Mouse (Mus musculus) adrenal gland (tissue): ENCODE data around the gene Satb2.

Source experiments
- intact Hi-C: fragments of 180-260 bp; cut with DNase I; formaldehyde crosslinking; loops from one replicate; pipeline ENCODE4 v1.15.1; 2025
- long read RNA-seq, 2 experiments: library from polyadenylated mRNA; unstranded; transcript quantifications; one replicate each; pipeline ENCODE4 v2.0.0; 2020; ENCODE audit warnings: borderline replicate concordance in 1 of 2; ENCODE audit not compliant: insufficient replicate concordance in 1 of 2

Gene Satb2
- long read RNA-seq, experiment 1: 0 reads
- long read RNA-seq, experiment 2, partial matches to known transcripts: 0 of 2 reads
- long read RNA-seq, experiment 2, other reads (novel, unspliced or antisense): 2 of 2 reads

DNA sequence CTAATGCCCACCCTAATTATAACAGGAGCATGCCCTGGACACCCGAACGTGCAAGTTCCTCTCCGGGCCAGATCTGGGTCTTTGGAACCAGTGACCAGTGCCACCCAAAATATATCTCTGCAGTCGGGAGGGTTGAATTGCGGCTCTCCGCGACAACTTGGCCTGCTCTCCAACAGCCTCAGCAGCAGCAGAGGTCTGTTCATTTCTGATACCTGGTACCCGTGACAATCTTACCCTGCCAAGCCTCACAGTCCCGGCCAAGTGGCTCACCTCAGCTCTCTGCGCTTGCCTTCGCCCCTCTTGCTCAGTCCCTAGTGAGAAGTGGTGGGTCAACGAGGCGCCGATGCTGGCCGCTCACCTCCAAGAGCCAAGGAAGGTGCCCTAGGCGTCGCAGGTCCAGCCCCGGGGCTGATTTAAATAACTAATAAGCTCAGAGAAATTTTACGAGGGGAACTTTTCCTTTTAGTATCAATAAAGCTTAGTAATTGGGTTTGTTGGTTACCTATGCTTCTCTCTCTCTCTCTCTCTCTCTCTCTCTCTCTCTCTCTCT, at the start of gene Satb2:
Gene Satb2, minus strand, starts transcription at position 500 of the 550 bp plus-strand sequence.
- intact Hi-C loops: no loop called here

DNA sequence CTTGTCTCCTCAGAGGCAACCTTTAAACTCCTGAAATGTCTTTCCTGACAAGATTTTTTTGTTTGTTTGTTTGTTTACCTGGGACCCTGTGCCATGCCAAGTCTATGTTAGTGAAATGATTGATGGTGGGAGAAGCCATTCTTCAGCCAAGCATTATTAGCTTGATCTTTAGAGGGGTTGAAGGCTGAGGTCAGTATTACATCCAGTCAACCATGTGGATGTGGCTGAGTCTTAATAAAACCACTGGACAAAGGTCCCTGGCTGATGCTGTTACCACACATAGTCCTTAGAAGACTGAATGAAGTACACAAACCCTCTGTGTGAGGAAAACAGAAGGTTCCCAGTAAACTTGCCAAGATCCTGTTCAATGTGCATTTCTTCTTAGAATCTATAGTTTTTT, 40.5 kb upstream of the Satb2 start:
- intact Hi-C loops: no loop called here

DNA sequence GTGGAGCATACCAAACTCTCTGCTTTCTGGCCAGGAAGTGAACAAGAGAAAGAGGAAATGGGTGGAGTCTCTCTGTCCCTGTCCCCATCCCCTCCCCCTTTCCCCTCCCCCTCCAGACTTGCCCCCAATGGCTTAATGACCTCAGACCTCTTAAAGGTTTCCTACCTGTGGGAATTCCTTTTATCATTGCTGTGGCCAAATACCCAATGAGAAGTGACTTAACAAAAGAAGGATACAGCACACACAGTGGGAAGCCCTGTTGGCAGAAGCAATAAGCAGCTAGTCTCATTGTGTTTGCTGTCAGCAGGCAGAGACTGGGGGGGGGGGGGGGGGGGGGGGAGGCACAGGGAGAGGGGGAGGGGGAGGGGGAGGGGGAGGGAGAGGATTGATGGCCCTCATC, 35.4 kb upstream of the Satb2 start:
- intact Hi-C loops: no loop called here

DNA sequence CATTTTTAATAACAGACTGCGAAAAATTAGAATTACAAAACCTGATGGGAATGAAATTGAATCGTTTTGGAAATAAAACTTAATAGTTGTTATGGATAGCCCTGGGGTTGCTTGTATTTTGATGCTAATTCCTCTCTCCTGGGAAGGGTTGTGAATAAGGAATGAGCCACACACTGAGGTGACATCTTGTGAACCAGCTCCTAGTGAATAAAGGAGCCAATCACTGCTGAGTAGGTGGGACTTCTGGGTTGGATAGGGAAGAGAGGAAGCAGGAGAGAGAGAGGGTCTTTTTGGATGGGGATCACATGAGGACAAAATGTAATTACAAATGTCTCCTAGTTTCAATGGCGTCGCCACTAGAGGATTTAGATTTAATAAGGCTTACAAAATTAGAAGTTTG, 30.7 kb upstream of the Satb2 start:
- intact Hi-C loops: no loop called here

DNA sequence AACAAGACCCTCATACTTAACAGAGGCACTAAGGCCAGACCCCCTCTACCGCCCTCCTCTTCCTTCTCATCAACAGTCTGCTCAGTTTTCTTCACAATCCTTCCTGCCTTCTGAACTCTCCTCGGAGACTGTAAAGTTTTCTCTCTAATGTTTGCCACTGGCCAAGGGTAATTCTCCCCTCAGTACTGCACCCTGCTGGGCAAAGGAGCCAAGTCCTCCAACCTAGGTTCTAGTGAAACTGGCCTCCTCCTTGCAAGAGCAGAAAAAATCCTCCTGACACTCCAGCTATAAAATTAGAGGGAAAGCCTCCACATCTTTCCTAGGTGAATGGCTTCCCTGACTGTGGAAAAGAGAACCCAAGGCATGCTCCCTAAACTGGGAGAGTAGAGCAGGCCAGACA, 16.6 kb upstream of the Satb2 start:
- intact Hi-C loops: loop anchor here (10.0 kb wide), 1 partner anchor 1030 kb away; no protein-coding TSS in a partner anchor

DNA sequence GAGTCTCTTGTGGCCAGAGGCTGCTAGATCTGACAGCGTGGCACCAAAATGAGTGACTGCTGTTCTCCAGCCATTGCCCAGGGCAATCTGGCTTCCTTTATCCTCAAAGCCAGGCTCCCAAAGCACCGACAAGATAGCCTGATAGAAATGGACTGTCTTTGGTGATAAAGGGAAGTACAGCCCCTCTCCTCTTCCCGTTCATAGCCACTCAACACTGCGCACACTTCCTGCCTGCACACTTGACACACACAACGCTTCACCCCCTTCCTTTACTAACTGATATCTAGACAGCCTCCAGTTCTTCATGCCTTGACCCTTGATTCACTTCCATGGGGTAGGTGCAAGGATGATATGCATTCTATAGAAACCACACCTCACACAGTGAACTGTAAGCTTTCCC, 13.9 kb upstream of the Satb2 start:
- intact Hi-C loops: loop anchor here (5.0 to 10.0 kb wide), 2 partner anchors 1028 to 1105 kb away; no protein-coding TSS in a partner anchor

DNA sequence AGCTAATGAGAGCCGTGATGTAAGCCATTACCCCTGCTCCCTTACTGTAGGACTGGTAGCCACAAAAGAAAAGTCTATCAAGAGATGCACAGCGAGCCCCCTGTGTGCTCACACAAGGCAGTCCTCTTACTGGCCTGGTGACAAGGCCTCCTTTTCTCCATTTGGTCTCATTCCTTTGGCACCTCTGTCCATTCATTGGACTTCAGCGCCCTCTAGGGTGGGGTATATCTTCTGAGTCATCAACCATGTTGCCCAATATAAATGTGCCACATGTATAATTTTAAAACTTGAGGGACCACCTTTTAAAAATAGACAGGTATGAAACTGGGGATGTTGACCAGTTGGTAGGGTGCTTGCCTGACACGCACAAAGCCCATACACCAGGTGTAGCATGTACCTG, 13.2 kb upstream of the Satb2 start:
- intact Hi-C loops: loop anchor here (5.0 to 10.0 kb wide), 2 partner anchors 1027 to 1104 kb away; no protein-coding TSS in a partner anchor

DNA sequence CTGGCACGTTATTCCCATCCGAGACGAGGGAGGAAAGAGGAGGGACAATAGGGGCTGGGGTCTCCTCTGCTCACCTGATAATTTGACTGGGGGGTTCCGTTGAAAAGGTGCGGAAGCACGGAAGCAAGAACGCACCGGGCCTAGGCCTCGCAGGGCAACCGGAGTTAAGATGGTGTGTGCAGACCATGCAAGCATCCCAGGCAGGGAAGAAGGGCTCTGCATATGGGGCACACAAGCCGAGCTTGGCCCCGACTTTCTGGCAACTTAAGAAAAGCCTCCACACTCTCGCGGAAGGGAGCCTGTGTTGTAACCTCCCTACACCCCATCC, 6.0 kb upstream of the Satb2 start:
- intact Hi-C loops: no loop called here

DNA sequence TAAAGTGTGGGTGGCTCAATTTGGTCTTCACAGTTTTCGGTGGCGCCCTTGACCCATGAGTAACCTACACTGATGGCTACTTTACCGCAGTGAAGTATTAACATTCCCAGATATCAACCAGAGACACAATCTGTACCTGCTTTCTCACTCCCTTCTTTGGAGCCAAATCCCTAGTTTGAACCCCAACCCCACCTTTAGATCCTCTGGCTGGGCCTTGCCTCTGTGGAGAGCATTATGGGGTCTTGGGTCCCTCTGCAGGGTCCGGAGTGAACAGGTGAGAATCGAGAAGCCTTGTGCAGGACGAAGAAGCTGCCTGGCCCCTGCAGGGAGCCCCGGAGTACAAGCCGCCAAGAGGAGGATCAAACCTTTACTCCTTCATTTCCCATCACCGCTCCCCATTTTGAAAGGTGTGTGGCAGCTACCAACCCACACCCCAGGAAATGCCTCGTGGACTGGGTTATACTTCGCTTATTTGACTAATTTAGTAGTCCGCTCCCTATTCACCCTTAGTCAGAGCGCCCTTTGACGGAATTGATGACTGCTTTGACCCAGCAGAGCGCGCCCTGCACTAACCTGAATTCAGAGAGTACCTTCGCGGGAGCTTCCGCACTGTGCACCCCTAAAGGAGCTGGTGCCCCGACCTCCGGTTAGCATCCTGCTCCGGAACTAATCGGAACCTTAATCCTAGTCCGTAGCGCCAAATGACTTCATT, 5.5 kb upstream of the Satb2 start:
- intact Hi-C loops: no loop called here

DNA sequence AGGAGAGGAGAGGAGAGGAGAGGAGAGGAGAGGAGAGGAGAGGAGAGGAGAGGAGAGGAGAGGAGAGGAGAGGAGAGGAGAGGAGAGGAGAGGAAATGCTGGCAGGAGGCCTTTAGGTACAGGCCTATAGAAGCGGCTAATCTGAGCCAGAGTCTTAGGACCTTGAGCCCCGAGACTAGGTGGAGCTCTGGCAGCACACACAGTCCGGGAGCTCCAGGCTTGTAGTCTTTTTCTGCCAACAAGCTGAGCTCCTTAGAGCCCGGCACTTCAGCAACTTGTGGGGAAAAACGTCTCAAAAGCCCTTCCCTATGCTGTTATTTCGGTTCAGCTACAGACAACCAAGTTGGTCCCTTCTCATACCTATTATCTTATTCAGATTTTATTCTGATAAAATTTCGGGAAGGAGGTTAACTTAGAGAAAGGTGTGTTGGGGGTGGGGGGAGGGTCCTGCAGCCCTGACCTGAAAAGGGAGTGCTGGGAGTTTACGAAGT, 4.7 kb upstream of the Satb2 start:
- intact Hi-C loops: no loop called here

DNA sequence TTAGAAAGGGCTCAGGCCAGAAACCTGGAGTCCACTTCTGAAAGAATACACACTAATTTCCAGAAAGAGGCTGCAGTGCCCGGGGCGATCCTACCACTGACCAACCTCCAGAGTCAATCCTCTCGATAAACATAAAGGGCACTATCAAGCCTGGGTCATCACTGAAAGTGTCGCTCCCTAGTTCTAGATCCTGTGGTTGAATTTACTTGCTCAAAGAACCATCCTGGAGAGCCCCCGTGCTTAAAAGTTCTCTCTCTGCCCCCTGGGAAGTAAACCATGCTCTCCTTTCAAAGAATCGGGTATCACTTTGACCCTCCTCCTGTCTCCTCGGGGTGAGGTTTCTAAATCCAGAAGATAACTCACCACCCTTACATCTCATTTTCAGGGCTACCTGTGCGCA, 4.2 kb upstream of the Satb2 start:
- intact Hi-C loops: no loop called here

DNA sequence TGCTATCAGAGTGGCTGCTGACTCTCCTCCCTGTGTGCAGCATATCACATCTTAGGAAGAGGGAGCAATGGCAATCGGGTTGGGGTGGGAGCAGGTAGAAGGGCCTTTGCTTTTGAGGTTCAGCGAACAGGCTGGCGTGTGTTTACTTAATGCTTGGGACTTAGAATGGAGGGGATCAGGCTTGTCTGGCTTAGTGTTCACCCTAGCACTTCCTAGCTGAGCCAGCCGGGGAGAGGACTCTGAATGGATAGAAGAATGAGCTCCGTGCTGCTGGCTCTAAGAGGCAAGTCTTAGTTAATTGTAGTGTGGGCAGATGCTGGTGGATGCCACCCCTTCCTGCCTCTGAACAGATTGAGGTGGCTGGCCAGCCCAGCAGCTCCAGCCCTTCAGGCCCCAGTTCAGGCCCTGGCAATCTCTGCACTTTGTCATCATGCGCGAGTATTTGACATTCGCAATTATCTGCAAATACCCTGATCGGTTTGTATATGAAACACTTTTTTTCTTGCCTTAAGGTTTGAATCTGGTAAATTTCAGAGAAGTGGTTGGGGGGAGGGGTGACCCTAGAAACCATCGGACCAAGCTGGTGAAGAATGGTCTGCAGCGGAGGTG, 3.6 kb upstream of the Satb2 start:
- intact Hi-C loops: no loop called here

DNA sequence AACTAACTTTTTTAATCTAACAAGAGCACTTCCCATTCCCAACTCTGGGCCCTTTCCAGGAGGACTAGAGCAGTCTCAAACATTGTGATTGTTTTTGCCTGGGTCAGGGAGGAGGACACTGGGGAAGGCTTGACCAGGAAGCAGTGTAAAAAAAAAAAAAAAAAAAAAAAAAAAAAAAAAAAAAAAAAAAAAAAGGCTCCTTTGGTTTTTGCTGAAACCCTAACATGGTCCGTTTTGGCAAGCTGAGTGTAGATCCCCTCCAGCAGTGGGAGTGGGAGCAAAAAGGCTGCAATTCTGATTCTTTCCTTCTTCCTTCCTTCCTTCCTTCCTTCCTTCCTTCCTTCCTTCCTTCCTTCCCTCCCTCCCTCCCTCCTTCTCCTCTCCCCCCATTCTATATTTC, 3.1 kb upstream of the Satb2 start:
- intact Hi-C loops: no loop called here

DNA sequence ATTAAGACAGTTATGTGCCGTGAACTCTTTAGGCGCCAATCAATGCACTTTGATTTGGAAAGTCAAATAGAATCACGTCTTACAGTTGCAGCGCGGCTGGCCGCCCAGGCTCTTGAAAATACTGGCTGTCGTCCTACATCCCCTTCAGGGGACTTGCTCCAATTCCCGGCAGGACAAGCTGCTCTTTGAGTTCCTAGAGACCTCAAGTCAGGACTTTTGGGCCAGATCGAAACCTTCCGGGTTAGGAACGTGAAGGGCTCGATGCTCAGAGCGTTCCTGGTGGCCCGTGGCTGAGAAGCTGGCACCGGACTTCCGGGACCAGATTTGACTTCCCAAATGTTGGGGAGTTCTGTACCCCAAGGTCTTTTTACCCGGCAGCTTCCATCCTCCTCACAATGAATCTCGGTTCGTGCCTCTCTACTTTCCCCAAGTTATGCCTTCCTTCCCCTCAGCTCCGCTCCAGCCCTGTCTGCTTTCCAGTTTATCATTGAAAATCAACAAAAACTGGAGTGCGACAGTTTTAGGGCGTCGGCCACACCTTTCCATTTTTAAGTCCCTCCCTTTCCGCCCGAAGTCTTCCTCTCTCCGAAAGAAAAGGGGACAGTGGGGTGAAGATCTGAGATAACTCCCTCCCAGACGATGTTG, 2.3 kb upstream of the Satb2 start:
- intact Hi-C loops: no loop called here

DNA sequence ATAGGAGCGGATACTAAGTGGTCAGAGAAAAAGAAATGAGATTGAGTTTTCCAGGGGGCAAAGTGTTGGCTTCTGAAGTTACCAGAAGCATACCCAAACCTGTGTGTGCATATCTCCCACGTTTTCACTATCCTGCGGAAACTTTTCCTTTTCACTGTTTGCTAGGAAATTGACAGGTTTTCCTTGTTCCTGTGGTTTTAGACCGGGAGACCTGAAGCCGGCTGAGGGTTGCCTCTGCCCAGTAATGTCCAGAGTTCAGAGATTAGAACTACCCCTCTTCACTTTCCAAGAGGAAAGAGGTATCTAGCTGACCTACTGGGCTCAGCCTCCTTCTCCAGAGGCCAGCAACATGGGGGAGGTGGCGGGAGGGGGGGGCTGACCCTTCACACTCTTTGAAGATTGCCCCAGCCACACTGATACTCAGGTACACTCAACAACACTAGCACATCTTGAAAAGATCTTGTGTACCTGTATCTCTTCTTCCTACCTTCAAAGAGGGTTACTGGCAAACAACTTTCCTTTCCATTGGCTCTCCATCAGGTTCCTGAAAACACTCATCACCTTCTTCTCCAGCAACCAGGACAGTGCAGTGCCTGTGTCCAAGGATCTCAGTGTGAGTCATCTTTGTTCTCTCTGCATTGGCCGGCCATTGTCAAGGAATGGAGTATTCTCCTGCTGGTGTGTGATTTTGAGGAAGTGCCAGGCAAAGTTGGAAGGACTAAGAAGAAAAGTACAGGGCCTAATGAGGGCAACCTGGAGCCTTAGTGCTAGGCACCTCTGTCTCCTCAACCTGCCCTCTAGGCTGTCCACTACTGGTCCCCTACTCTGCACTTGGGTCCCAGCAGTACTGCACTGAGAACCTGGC, 1.3 kb upstream of the Satb2 start:
- intact Hi-C loops: no loop called here

DNA sequence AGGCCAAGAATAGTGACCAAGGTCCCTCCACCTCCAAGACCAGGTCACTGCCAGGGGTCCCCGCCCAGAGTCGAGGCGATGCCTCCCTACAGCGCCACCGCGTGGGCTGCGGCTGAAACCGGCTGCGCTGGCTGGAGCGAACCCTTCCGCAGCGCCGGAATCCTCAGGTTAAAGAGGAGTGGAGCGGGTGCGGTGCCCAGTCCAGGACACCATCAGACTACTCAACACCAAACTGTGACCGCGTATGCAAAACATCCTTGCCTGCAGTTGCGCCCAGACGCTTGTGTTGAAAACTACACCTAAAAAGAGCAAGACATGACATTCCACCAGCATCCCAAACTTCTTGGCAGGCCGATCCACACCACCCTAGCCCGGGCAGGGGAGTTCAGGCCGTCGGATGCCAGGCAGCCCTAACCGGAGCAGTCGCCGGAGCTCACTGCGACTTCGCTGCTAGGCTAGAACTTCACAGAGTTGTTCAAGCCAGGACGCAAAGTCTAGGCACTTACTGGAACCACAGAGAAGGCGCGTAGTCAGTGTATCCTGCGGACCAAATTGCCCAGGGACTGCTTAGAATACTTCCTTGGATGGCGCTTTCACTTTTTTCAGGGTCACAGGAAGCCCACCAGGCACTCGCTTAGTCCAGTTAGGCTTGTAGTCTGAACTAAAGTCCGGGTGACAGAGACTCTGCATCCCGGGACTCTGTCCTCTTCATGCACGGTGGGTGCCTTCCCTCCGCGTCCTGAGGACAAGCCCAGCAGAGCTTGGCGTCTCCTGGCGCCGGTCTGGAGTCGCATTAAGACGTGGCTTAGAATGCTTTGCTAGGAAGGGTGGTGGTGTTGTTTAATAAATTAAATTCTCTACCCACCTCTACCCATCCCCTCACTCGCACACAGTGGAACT, 999 bp downstream of the Satb2 start:
- intact Hi-C loops: no loop called here

DNA sequence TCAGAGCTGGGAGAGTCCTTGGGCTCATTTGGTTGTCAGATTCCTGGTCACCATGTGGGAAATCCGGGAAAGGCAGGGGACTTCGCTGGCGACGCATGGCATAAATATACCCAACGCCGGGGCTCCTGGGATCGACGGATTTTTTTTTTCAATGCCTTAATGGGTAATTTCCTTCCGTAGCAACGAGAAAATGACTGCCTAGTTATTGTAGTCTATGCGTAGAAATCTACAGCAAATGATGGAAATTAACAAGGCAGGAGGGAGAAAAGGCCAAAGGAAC, 1.7 kb downstream of the Satb2 start:
- intact Hi-C loops: no loop called here

DNA sequence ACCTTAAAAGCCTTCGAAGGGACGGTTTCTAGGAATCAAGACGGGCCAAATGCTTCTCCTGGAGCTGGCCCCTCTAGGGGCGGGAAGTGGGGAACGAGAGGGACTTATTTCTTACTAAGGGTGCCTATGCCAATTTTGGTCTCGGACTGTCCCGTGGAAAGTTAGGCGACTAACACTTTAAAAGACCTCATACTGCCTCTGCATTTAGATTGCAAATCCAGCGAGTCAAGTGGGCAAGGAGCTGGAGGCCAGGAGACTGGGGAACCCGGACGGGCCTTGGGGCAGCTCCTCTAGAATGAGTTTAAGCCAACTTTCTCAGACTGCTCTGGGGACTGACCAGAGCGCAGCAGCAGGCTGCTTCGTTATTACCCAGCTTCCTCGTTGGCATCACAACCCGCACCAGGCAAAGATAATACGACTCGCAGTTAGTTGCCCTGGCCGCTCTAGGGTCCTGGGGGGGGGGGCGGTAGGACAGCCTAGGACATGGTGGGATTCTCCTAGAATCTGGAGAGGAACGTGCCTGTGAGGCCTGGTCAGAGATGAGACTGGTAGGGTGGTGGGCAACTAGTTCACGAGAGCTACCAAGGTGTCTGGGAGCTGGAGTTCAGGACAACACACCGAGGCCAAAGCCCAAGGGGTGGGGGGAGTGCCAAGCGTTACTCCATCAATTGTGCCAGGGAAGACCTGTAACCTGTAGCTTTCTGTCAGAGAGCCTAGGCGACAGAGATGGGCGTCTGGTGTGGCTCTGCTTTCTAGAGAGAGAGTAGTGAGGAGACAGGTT, 2.2 kb downstream of the Satb2 start:
- intact Hi-C loops: no loop called here

DNA sequence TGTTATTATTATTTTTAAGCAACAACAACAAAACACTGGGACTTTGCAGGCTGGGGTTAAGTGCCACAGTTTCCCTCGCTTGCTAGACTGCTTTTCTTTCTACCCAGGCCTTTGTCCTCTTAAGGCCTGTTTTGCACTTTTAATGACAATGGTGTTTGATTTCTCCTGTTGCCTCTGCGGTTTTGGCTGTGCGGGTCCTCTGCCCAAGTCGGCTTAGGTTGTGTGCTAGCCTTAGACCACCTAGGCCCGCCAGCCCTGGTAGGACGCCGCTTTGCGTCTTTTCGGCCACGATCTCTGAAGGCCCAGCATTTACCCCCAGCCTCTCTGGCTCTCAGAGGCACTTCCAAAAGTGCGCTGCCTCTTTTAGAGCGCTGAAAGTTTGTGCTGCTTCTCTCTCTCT, 2.9 kb downstream of the Satb2 start:
- intact Hi-C loops: no loop called here

DNA sequence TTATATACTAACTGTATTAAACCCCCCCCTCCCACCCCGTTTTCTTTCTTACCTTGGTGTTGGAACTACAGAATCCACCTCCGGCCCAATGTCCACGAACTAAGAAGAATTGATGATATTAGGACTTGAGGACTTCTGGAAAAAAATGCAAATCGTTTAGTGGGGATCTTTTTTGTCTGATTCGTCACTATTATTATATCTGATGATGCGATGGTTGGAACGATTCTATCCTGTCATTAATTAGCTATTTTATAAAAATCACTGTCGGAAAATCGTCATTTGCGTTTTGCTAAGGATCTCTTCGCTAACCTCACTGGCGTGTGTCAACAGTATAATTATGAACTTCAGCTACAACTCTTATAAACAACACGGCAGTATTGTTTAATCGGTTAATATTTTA, 4.3 kb downstream of the Satb2 start:
- intact Hi-C loops: no loop called here
